Mouse (Mus musculus) urinary bladder, postnatal 4 days (tissue): ENCODE results near the gene Ankrd34a.

Source experiments
- DNase-seq, 2 experiments: peaks; one replicate each; pipeline ENCODE4 v3.0.0; 2021 to 2022; ENCODE audit warnings: low spot score in 2 of 2

The Ankrd34a gene

DNA sequence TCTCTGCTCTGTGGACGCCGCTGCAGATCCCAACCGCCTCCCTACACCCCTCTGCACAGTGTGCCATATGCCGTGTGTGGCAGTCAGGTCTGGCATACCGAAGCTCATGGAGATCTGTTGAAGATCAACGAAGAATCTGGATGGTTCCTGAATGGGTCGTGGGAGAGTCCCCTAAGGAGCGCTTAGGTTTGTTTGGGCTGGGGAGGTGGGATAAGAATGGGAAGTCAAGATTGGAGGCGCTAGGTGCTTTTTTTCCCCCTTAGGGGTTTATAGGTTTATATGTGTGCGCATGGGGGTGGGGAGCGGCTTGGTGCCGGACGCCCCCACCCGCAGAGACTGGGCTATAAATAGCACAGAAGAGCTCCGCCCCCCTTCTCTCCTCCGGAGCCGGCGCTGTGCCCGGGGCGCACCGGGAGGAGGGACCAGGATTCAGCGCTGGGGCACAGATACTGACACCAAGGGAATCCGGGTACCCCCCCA, at the start of gene Ankrd34a:
TSS of gene Ankrd34a (plus strand) at position 409 of the 480 bp plus-strand sequence.
- no peak for DNase-seq

- DNase-seq = no peak
Observed at GRCm38 (mm10) chr3:96546880-96547279, 49.6 kb upstream of the Ankrd34a start.

DNA sequence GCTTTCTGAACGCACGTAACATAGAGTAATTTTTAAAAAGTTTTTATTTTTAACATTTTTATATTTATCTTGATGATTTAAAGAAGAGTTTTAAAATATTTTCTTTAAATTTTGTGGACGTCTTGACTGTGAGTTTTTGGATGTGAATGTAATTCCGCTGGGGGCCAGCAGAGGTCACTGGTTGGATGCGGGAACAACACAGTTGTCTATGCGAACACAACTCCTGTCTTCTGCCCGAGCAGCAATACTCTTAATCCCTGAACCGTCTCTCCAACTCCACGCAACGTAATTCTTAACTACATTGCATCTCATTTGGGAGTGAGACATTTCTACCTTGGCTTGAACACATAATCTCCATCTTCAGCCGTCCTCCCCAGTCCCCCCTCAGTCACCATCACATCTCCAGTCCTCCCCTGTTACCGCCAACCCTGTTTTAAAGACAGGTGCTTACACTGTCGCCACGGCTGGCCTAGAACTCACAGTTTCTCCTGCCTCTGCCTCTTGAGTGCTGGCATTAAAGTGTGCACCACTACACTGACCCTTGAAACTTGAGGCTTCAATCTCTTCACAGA, 49.0 kb upstream of the Ankrd34a start:
- peak; percentile 65 to 85 for DNase-seq

DNA sequence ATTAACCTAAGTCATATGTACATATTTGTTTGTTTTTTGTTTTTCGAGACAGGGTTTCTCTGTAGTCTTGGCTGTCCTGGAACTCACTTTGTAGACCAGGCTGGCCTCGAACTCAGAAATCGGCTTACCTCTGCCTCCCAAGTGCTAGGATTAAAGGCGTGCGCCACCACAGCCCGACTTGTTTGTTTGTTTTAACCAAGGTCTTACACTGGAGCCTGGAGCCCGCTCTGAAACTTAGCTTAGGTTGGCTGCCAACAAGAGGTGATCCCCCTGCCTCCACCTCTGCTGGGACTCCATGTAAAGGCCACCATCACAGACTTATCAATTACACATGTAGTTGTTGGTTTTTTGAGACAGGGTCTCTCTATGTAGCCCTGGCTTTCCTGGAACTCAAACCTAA, 47.6 kb upstream of the Ankrd34a start:
- no peak for DNase-seq

DNA sequence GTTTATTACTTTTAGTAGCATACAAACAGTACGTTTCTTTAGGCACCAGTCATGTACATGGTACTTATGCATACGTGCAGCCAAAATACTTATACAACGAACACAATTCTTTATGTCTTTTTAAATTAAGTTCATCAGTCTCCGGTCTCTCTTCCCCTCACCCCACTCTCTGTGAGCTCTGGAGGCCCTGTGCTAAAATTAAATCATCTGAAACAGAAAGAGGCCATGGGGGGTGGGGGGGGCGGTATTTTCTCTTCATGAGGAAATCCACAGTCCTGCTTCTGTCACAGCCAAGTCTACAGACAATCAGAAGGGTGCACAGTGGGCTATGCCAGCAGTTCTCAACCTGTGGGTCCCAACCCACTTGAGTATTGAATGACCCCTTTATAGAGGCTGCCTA, 47.1 kb upstream of the Ankrd34a start:
- no peak for DNase-seq

- peak in 1 of 2 experiments; percentile 34 for DNase-seq
Observed at GRCm38 (mm10) chr3:96551203-96551602, 45.2 kb upstream of the Ankrd34a start.

DNA sequence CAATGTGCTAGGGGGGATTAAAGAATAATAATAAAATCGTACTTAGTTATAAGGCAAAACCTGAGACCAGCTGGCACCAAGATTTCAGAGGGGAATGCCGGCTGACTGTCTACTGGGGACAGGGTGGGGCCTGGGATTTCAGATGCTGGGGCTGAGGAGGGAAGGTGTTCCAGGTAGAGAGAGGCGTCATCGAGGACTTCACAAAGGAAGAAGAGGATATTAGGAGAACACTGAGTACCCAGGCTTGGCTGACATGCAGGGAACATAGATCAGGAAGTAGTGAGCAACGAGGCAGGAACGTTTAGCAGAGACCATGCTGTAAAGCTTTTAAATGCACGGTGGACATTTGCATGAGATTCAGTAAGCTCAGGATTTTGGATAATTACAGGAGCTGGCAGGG, 44.5 kb upstream of the Ankrd34a start:
- DNase-seq = no peak

DNA sequence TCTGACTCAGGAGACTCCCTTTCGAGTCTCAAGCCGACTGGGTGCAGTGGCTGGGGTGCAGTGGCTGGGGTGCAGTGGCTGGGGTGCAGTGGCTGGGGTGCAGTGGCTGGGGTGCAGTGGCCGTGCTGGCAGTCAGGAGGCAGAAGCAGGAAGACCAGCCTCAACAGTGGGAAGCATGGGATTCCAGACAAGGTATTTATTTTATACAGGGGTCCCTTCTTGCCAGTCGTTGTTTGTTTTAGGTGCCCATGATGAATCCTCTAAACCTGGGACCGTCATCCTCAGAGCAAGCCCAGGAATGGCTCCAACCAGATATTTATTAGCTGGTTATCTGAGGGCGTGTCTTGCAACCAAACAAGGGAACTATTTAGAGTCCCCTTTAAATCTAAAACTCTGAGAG, 42.8 kb upstream of the Ankrd34a start:
- DNase-seq = no peak

DNA sequence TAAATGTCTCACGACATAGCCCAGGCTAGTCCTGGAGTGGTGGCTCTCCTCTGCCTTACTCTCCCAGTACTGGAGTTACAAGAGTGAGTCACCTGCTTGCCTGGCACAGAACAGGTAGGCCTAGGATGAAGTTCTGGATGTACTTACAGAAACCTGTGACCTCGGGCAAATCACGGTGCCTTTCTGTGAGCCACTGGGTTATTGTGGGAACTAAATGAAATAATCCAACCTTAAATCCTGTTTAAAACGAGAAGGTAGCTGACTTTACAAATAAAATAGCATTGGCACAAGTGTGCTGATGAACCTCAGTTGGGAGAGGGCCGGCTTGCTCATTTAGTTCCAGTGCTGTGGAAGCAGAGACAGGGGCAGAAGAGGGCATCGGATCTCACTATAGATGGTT, 42.2 kb upstream of the Ankrd34a start:
- no peak for DNase-seq

GRCm38 (mm10) chr3:96555041-96555596, 41.3 kb upstream of the Ankrd34a start:
- DNase-seq = peak in 1 of 2 experiments; percentile 78

DNA sequence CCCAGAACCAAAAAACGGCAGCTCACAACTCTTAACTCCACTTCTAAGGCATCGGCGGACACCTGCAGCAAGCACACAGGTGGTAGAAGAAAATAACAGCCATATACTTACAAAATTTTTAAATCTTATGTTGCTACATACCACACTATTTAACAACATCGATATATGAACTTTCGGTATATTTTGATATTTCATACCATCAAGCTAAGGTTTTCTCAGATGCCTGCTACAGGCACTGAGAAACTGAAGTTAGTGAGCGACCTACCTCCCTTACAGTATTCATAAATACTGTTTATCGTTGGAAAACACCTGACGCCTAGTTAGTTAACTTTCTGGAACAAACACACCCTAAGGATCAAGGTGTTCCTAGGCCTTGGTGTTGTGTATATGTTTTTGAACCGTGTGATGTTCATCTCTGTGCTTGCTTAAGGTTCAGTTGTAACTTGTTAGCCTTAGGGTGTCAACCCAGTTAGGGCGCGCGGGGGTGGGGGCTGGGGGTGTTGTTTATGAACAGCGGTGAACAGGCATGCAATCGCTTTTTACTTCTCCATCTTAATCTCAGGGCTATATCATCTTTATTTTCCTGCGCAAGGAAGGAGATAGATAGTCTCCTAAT, 40.3 kb upstream of the Ankrd34a start:
- DNase-seq = no peak

- no peak for DNase-seq
Observed at GRCm38 (mm10) chr3:96556651-96557635, 39.5 kb upstream of the Ankrd34a start.

DNA sequence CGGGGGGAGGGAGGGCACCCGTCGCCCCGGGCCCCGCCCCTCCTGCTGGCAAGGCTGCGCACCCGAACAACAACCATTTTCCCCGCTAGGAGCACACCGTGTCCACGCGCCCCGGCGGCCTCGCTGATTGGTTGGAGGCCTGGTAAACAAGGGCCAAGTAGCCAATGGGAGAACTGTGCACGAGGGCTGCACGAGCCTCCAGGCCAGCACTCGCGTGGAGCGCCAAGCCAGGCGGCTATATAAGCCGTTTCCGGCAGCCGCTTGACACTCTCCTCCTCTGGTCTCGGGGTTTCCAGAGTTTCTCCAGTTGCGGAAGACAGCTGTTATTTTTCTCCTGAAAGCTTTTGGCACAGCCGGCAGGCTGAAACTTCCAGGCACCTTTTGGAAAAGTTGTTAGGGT, 38.7 kb upstream of the Ankrd34a start, which contains the start of gene Txnip:
TSS of gene Txnip (plus strand) at position 264 of the 400 bp plus-strand sequence.
- peak; percentile 100 for DNase-seq

GRCm38 (mm10) chr3:96558159-96558558, 38.3 kb upstream of the Ankrd34a start:
- DNase-seq = no peak

- DNase-seq = no peak
Observed at GRCm38 (mm10) chr3:96558668-96559196, 37.7 kb upstream of the Ankrd34a start.

DNA sequence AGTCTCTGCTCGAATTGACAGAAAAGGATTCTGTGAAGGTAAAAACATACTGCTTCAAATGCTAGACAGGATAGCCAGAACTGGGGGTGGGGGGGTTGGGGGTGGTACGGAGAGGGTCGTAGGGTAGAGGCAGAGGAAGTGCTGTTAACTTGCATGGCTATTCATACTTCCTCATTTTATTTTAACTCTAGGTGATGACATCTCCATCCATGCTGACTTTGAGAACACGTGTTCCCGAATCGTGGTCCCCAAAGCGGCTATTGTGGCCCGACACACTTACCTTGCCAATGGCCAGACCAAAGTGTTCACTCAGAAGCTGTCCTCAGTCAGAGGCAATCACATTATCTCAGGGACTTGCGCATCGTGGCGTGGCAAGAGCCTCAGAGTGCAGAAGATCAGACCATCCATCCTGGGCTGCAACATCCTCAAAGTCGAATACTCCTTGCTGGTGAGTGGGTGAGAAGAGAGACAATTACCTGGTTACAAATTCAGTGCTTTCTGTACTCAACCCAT, 37.0 kb upstream of the Ankrd34a start:
- DNase-seq = no peak

DNA sequence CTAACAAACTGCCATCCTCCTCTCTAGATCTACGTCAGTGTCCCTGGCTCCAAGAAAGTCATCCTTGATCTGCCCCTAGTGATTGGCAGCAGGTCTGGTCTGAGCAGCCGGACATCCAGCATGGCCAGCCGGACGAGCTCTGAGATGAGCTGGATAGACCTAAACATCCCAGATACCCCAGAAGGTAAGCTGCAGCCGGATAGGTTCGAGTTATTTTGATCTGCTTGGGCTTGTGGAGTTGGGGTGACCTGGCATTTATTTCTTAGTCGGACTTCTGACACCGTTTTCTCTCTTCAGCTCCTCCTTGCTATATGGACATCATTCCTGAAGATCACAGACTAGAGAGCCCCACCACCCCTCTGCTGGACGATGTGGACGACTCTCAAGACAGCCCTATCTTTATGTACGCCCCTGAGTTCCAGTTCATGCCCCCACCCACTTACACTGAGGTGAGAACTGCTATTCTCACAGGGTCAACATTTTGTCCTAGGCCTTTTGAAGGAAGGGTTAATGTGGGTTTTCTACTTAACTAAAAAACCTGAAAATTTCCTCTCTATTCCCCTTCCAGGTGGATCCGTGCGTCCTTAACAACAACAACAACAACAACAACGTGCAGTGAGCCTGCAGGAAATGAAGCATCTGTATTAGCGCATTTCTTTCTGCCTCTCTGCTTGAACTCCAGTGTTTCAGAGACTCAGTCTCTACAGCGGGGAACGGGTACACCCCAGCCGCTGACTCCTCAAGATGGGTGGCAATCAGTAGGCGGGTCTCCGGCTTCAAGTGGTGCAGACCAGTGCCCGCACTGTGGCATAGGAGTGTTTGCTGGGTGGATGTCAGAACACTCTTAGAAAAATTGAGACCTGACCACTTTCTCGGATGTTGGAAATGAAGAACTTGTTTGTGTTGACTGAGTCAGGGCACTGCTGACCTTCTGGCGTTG, 36.3 kb upstream of the Ankrd34a start:
- DNase-seq = no peak

GRCm38 (mm10) chr3:96560881-96561668, 35.4 kb upstream of the Ankrd34a start:
- no peak for DNase-seq

- DNase-seq = no peak
Observed at GRCm38 (mm10) chr3:96561946-96562681, 34.3 kb upstream of the Ankrd34a start.
